In the genomic region with DNA sequence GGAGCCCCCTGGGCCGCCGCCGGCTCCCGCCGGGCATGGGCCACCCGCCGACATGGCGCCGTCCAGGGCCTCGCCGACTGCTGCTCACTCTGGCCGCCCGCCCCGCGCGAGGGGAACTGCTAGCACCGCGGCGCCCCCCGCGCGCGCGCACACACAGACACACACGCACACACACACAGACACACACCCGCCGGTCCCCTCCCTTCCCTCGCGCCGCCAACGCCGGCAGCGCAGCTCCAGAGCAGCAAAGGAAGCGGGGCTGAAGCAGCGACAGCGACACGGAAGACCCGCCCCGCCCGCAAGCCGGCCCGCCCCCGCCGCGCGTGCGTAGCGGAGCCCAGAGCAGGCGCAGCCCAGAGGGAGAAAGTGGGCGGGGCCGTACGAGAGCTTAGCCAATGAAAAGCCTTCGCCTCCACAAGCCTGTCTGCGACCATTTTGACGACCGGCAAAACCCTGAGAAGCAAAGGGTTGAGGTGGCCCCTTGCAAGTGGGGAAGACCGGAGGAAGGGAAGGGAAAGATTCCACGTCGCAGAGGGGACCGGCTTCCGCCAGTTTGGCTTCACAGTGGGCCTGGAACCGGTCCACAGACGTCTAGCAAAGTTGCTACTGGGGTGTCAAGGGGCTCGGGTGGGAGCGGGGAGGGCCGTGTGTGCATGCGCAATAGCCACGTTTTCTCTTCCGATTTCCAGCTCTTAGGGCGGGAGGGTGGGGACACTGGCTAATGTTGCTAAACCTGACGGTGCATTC, we compare ENCODE assay signal across 7 mouse cellular contexts. TPM values are rescaled to one million over a fixed set of nuclear protein-coding genes. Genes with fewer than 3 reads are reported as not detected.
DNase-seq lines count a peak whose midpoint lies in the region; ATAC-seq lines count a peak whose summit lies in the region.

TSS of gene Gopc (minus strand) at position 280 of the 747 bp plus-strand sequence.

- H3K27me3 ChIP-seq in embryonic facial prominence, embryonic 10.5 days (replicated peaks; ENCODE audit: low read depth, poor library complexity, severe bottlenecking), result no peaks in the 10 kb centered on the region
- no peaks in the 10 kb centered on the region for H3K27me3 ChIP-seq in limb, embryonic 10.5 days (ENCODE audit: low read depth, poor library complexity, severe bottlenecking)
- H3K27me3 ChIP-seq in midbrain, embryonic 13.5 days, result no peaks in the 10 kb centered on the region

- peaks cover 23% of the 10 kb centered on the region for H3K4me1 ChIP-seq in embryonic facial prominence, embryonic 10.5 days
- H3K4me1 ChIP-seq in limb, embryonic 10.5 days, result peaks cover 27% of the 10 kb centered on the region
- H3K4me1 ChIP-seq in midbrain, embryonic 13.5 days (replicated peaks), result peaks cover 29% of the 10 kb centered on the region

- H3K4me3 ChIP-seq in embryonic facial prominence, embryonic 10.5 days, result peak within 1 kb of the TSS; percentile 97
- peak within 1 kb of the TSS; percentile 95 for H3K4me3 ChIP-seq in limb, embryonic 10.5 days
- H3K4me3 ChIP-seq in midbrain, embryonic 13.5 days (replicated peaks), result peak within 1 kb of the TSS; percentile 90

- peak within 1 kb of the TSS; percentile 94 for H3K27ac ChIP-seq in embryonic facial prominence, embryonic 10.5 days (replicated peaks)
- H3K27ac ChIP-seq in limb, embryonic 10.5 days, result peak within 1 kb of the TSS; percentile 97
- peak within 1 kb of the TSS; percentile 96 for H3K27ac ChIP-seq in midbrain, embryonic 13.5 days

- H3K9ac ChIP-seq in midbrain, embryonic 13.5 days (replicated peaks), result peak within 1 kb of the TSS; percentile 96

- peak; percentile 98 for DNase-seq in adrenal gland, postnatal 10 days
- DNase-seq in embryonic facial prominence, embryonic 10.5 days (ENCODE audit: low spot score), result peak; percentile 97
- peak; percentile 96 for DNase-seq in kidney, adult 11 months
- peak; percentile 94 for DNase-seq in limb, embryonic 10.5 days (ENCODE audit: low spot score)
- peak; percentile 93 for DNase-seq in spleen, adult 12 weeks (ENCODE audit: low spot score)

- no peaks in the 10 kb centered on the region for H3K9me3 ChIP-seq in embryonic facial prominence, embryonic 10.5 days
- no peaks in the 10 kb centered on the region for H3K9me3 ChIP-seq in limb, embryonic 10.5 days (replicated peaks)
- H3K9me3 ChIP-seq in midbrain, embryonic 13.5 days, result no peaks in the 10 kb centered on the region

- WGBS in embryonic facial prominence, embryonic 10.5 days, result under 1% methylated on average over 70 of the region's 71 CpGs
- under 1% methylated on average over 71 of the region's 71 CpGs for WGBS in limb, embryonic 10.5 days
- under 1% methylated on average over 65 of the region's 71 CpGs for WGBS in midbrain, embryonic 13.5 days

- H3K4me2 ChIP-seq in midbrain, embryonic 13.5 days (replicated peaks), result peak within 1 kb of the TSS; percentile 63

- H3K36me3 ChIP-seq in embryonic facial prominence, embryonic 10.5 days (replicated peaks), result no peaks in the 10 kb centered on the region
- H3K36me3 ChIP-seq in limb, embryonic 10.5 days, result no peaks in the 10 kb centered on the region
- no peaks in the 10 kb centered on the region for H3K36me3 ChIP-seq in midbrain, embryonic 13.5 days

- ATAC-seq in granulocyte monocyte progenitor cell, adult 5-6 weeks (replicated peaks; ENCODE audit: poor library complexity, severe bottlenecking), result peak; percentile 84
- peak; percentile 99 for ATAC-seq in midbrain, embryonic 13.5 days

RNA-seq across cellular contexts. Expression of gene Gopc, which starts in this region (rescaled TPM):
- total RNA-seq in adrenal gland, postnatal 10 days (2021), result 10 to 100 TPM; 22.8 to 23.5 TPM
- 18.3 and 19.6 TPM in 2 replicates for polyA plus RNA-seq in embryonic facial prominence, embryonic 10.5 days (2016; fragmentation: Nextera tagmentation; extraction: Ambion mirVana)
- total RNA-seq in granulocyte monocyte progenitor cell, adult 5-6 weeks (2014; fragmentation: Nextera tagmentation), result 16.8 and 19.0 TPM in 2 replicates
- total RNA-seq in granulocyte monocyte progenitor cell, adult 5-6 weeks (2017), result 15.1 and 16.6 TPM in 2 replicates
- polyA plus RNA-seq in limb, embryonic 10.5 days (2016; fragmentation: Nextera tagmentation; extraction: Ambion mirVana), result 15.3 and 19.2 TPM in 2 replicates
- 22.3 and 22.9 TPM in 2 replicates for polyA plus RNA-seq in midbrain, embryonic 13.5 days (2015; fragmentation: Nextera tagmentation; extraction: Ambion mirVana)

Comparison
In these comparisons a context has a peak if more than half of its experiments do, and no peak if none do; other contexts are left out.
1. Peak in every context shown above with its lines: DNase-seq, ATAC-seq, H3K4me3 ChIP-seq and H3K27ac ChIP-seq.